Mouse (Mus musculus) intestine, embryonic 15.5 days (tissue): ENCODE results near the gene Birc5. TPM values are rescaled to one million over a fixed set of nuclear protein-coding genes. Genes with fewer than 3 reads are reported as not detected.
A peak's percentile ranks its signal among the peaks of the same experiment; 100 is the strongest.

ENCODE experiments used
- ATAC-seq: fragments of 200-750 bp; cut with Nextera tagmentation; 2 replicates; pipeline ENCODE4 v1.8.0; 2017; ENCODE audit warnings: moderate TSS enrichment, moderate library complexity
- H3K27ac ChIP-seq: fragments of 300-500 bp; sonication (generic); 2 replicates; pipeline ENCODE4 v1.5.1; 2015; ENCODE audit warnings: mild to moderate bottlenecking, inconsistent platforms
- H3K27me3 ChIP-seq: fragments of 300-500 bp; sonication (generic); replicated peaks from 2 replicates; pipeline ENCODE4 v1.6.1; 2015; ENCODE audit warnings: inconsistent platforms
- H3K36me3 ChIP-seq: fragments of 300-500 bp; sonication (generic); 2 replicates; pipeline ENCODE4 v1.6.1; 2015; ENCODE audit warnings: inconsistent platforms
- H3K4me1 ChIP-seq: fragments of 300-500 bp; sonication (generic); replicated peaks from 2 replicates; pipeline ENCODE4 v1.6.1; 2015; ENCODE audit warnings: inconsistent platforms
- H3K4me2 ChIP-seq: fragments of 300-500 bp; sonication (generic); replicated peaks from 2 replicates; pipeline ENCODE4 v1.6.1; 2015; ENCODE audit warnings: mild to moderate bottlenecking, inconsistent platforms
- H3K4me3 ChIP-seq: fragments of 300-500 bp; sonication (generic); replicated peaks from 2 replicates; pipeline ENCODE4 v1.5.1; 2015; ENCODE audit warnings: inconsistent platforms
- H3K9ac ChIP-seq: fragments of 300-500 bp; sonication (generic); 2 replicates; pipeline ENCODE4 v1.6.1; 2015; ENCODE audit warnings: inconsistent platforms
- H3K9me3 ChIP-seq: fragments of 300-500 bp; sonication (generic); 2 replicates; pipeline ENCODE4 v1.6.1; 2016; ENCODE audit warnings: inconsistent platforms
- WGBS: fragments of 180-500 bp; shearing (Covaris S2); methylation state at CpG from one replicate; pipeline ENCODE4 v1.1.7; 2015; 5-methylcytosine and 5-hydroxymethylcytosine counted together
- polyA plus RNA-seq: library from polyadenylated mRNA; unstranded; fragments of >200 nt; fragmentation: Nextera tagmentation; extraction: Ambion mirVana; gene quantifications from 2 replicates; pipeline ENCODE4 v1.2.1, GENCODE M21; 2015

Gene Birc5
- polyA plus RNA-seq, 1 experiment from 2014 or later, result 336 TPM

DNA sequence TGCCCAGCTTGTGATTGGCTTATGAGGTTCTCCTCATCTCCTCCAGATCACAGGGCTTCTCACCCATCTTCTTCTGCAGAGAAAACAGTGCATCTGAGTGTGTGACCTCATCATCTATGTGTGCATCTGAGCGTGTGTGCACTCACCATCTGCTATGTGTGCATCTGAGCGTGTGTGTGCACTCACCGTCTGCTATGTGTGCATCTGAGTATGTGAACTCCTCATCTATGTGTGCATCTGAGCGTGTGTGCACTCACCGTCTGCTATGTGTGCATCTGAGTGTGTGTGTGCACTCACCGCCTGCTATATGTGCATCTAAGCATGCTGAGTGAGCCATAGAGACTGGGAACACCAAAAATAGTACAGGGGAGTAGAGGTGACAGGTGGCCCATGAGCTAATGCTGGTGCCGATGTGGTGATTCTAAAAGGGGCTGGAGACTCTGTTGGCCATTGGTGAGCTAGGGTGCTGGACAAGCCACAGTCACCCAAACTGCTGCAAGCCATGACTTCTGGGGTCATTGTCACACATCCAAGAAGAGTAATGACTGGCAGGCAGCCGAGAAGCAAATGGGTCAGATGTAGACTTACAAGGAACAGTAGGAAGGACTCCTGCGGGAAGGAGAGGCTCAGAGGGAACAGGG, 31.4 kb downstream of the Birc5 start:
- Histone ChIP-seq H3K9ac (no peak overlapping the region), H3K27ac (no peak overlapping the region)

GRCm38 (mm10) chr11:117880977-117881358, 31.9 kb downstream of the Birc5 start:
- Histone ChIP-seq H3K4me2 (no peak overlapping the region), H3K36me3 (no peaks in the 10 kb centered on the region), H3K9me3 (no peaks in the 10 kb centered on the region), H3K27ac (peak overlapping the region; percentile 66; the same call in 1 of the 2 replicates), H3K27me3 (no peaks in the 10 kb centered on the region), H3K9ac (no peak overlapping the region), H3K4me1 (peaks cover 40% of the 10 kb centered on the region), H3K4me3 (no peak overlapping the region)
- 79% methylated on average over 6 of the region's 6 CpGs for WGBS
- ATAC-seq, result no peak

More for the DNA sequence above, 31.4 kb downstream of the Birc5 start:
- no peaks in the 10 kb centered on the region for H3K27me3 ChIP-seq
- H3K9me3 ChIP-seq, result no peaks in the 10 kb centered on the region
- H3K4me2 ChIP-seq, result no peak overlapping the region
- H3K4me3 ChIP-seq, result no peak overlapping the region
- no peaks in the 10 kb centered on the region for H3K36me3 ChIP-seq
- WGBS, result 90% methylated on average over 9 of the region's 9 CpGs
- ATAC-seq, result no peak
- peaks cover 45% of the 10 kb centered on the region for H3K4me1 ChIP-seq

GRCm38 (mm10) chr11:117881787-117882186, 32.7 kb downstream of the Birc5 start:
- Histone ChIP-seq H3K27me3 (no peaks in the 10 kb centered on the region), H3K4me2 (peak overlapping the region; percentile 9; the same call in 1 of the 2 replicates), H3K36me3 (no peaks in the 10 kb centered on the region), H3K4me1 (peaks cover 40% of the 10 kb centered on the region), H3K4me3 (no peak overlapping the region), H3K9me3 (no peaks in the 10 kb centered on the region), H3K27ac (peak overlapping the region; percentile 66), H3K9ac (no peak overlapping the region)
- ATAC-seq, result peak; percentile 37
- WGBS, result 6% methylated on average over 8 of the region's 8 CpGs

- no peak; the same call in 1 of the 2 replicates for ATAC-seq
These were observed 33.2 kb downstream of the Birc5 start for GRCm38 (mm10) chr11:117882208-117882607.

DNA sequence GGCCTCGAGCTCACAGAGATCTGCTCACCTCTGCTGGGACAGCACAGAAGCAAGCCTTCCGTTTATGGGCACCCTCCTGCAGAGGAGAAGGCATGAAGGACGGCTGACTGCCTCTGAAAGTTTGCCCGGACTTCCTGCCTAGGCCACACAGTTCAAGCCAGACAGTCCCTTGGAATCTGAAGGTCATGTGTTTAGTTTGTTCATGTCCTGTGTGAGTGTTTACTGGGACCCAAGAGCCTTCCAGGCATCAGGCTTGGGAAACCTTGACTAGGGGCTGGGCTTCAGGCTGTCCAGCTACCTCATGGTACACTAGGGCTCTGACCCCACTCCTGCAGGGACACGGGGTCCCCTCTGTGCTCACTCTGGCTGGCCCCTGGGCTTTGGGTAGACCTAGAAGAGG, 36.9 kb downstream of the Birc5 start:
- no peak overlapping the region for H3K9ac ChIP-seq
- no peak for ATAC-seq

More at GRCm38 (mm10) chr11:117882208-117882607, 33.2 kb downstream of the Birc5 start:
- no peak overlapping the region for H3K4me3 ChIP-seq
- WGBS, result 95% methylated on average over 1 of the region's 1 CpGs
- H3K27ac ChIP-seq, result peak overlapping the region; percentile 66
- H3K9me3 ChIP-seq, result no peaks in the 10 kb centered on the region
- no peaks in the 10 kb centered on the region for H3K27me3 ChIP-seq
- no peaks in the 10 kb centered on the region for H3K36me3 ChIP-seq
- H3K9ac ChIP-seq, result no peak overlapping the region
- peak overlapping the region; percentile 9; the same call in 1 of the 2 replicates for H3K4me2 ChIP-seq
- peaks cover 40% of the 10 kb centered on the region for H3K4me1 ChIP-seq

DNA sequence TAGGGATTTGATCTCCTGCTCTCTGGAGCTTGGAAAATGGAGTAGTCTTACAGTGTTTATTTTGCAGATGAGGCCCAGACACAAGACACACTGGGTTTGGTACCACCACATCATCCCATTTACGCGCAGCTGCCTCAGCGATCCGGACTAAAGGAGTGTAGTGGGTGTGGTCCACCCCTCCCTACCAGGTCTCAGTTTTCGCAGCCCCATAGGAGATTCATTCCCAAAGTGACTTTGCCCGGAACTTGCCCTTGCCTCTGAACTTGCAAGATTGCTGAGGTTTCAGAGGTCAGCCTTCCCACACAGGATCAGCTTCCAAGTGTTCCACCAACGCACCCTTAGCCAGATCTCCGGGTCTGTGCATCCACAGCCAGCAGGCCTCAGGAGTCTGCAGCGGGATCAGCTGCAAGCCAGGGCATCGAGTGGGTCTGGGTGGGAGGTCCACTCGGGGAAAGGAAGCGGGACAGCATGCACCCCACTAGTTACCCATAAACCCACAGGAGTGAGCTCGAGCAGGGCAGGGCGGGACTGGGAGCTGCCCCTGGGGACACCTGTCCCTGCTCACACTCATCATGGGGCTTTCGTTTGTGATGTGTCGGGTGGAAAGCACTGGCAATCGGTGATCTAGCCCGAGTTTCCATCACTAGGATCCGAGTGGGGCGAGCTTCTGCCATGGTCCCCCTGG, 39.3 kb downstream of the Birc5 start:
- Histone ChIP-seq H3K27ac (peak overlapping the region; percentile 49; the same call in 1 of the 2 replicates), H3K9me3 (no peaks in the 10 kb centered on the region), H3K4me3 (0 out of 2 replicates have a peak overlapping the region, but pooled peaks have one; percentile 19), H3K36me3 (no peaks in the 10 kb centered on the region), H3K27me3 (no peaks in the 10 kb centered on the region), H3K4me1 (peaks cover 42% of the 10 kb centered on the region), H3K4me2 (peak overlapping the region; percentile 62), H3K9ac (0 out of 2 replicates have a peak overlapping the region, but pooled peaks have one; percentile 37)
- ATAC-seq, result peak; percentile 25
- WGBS, result 32% methylated on average over 20 of the region's 20 CpGs

More for the DNA sequence above, 36.9 kb downstream of the Birc5 start:
- Histone ChIP-seq H3K4me3 (no peak overlapping the region), H3K4me1 (peaks cover 55% of the 10 kb centered on the region), H3K4me2 (no peak overlapping the region), H3K27ac (no peak overlapping the region), H3K27me3 (no peaks in the 10 kb centered on the region), H3K9me3 (no peaks in the 10 kb centered on the region), H3K36me3 (no peaks in the 10 kb centered on the region)
- WGBS, result 48% methylated on average over 5 of the region's 5 CpGs

- Histone ChIP-seq H3K27me3 (no peaks in the 10 kb centered on the region), H3K4me1 (peaks cover 41% of the 10 kb centered on the region)
- WGBS, result 12% methylated on average over 33 of the region's 33 CpGs
These were observed 40.1 kb downstream of the Birc5 start for GRCm38 (mm10) chr11:117888853-117889822.

DNA sequence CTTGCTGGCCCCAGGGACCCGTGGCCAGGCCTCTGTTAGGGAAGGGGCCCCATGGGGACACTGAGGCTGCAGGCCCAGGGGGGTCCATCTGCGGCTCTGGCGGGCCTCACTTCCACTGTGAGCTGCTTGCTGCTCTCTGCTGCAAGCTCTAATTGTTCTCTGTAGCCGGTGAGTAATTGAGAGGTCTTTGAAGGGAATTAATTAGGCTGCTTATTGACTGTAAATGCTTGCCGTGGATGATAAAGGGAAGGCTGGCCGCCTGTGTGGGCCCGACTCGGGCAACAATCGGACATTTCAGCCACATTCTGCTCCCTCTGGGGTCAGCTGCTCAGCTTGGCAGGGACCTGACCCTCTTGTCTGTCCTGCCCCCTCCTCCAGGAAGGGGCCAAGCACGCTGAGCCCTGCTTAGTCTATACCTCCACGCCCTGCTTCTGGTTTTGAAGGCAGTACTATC, 40.9 kb downstream of the Birc5 start:
- H3K27me3 ChIP-seq, result no peaks in the 10 kb centered on the region
- peak overlapping the region; percentile 62 for H3K4me2 ChIP-seq
- H3K9ac ChIP-seq, result peak overlapping the region; percentile 37; the same call in 1 of the 2 replicates
- H3K27ac ChIP-seq, result peak overlapping the region; percentile 49
- H3K36me3 ChIP-seq, result no peaks in the 10 kb centered on the region
- ATAC-seq, result no peak
- H3K4me3 ChIP-seq, result peak overlapping the region; percentile 6; the same call in 1 of the 2 replicates
- H3K9me3 ChIP-seq, result no peaks in the 10 kb centered on the region
- peaks cover 37% of the 10 kb centered on the region for H3K4me1 ChIP-seq
- 17% methylated on average over 11 of the region's 11 CpGs for WGBS

More at GRCm38 (mm10) chr11:117888853-117889822, 40.1 kb downstream of the Birc5 start:
- ATAC-seq, result peak; percentile 48
- H3K36me3 ChIP-seq, result no peaks in the 10 kb centered on the region
- no peaks in the 10 kb centered on the region for H3K9me3 ChIP-seq
- H3K27ac ChIP-seq, result peak overlapping the region; percentile 49
- H3K4me2 ChIP-seq, result peak overlapping the region; percentile 62
- H3K4me3 ChIP-seq, result peak overlapping the region; percentile 19; the same call in 1 of the 2 replicates
- peak overlapping the region; percentile 37 for H3K9ac ChIP-seq

- H3K4me1 ChIP-seq, result peaks cover 37% of the 10 kb centered on the region
- H3K27ac ChIP-seq, result 0 out of 2 replicates have a peak overlapping the region, but pooled peaks have one; percentile 49
- H3K9ac ChIP-seq, result peak overlapping the region; percentile 5; the same call in 1 of the 2 replicates
- 43% methylated on average over 13 of the region's 13 CpGs for WGBS
- peak overlapping the region; percentile 62 for H3K4me2 ChIP-seq
- no peaks in the 10 kb centered on the region for H3K27me3 ChIP-seq
- 0 out of 2 replicates have a peak, but pooled peaks have one; percentile 25 for ATAC-seq
- H3K9me3 ChIP-seq, result no peaks in the 10 kb centered on the region
- no peaks in the 10 kb centered on the region for H3K36me3 ChIP-seq
- H3K4me3 ChIP-seq, result no peak overlapping the region
These were observed 41.6 kb downstream of the Birc5 start for GRCm38 (mm10) chr11:117890519-117891282.

DNA sequence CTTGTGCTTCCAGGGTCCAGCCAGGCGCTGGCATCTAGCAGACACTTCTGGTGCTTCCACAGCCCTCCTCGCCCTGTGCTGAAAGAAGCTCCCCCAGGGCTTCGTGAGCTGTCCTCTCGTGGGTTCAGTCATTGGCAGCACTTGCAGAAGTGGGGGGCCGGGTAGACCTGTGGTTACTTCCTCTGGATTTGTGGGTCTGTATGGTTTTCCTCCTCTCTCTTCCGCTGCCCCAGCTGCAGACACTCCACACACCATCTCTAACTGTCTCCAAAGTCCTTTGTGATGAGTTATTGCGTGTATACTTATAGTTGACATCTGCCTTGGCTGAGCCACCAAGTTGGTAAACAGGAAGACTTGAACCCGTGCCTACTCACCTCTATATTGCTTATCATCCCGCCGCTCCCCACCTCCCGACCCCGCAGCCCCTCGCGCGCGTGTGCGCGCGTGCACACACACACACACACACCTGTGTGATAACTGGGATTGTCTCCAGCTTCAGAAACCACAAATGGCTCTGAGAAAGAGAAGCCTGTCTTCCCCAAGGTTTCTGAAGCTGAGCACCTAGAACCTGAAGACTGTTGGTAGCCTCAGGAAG, 42.6 kb downstream of the Birc5 start:
- H3K36me3 ChIP-seq, result no peaks in the 10 kb centered on the region
- no peak for ATAC-seq
- WGBS, result 83% methylated on average over 19 of the region's 19 CpGs
- no peak overlapping the region for H3K4me3 ChIP-seq
- H3K27ac ChIP-seq, result no peak overlapping the region
- H3K4me1 ChIP-seq, result peaks cover 37% of the 10 kb centered on the region
- no peaks in the 10 kb centered on the region for H3K27me3 ChIP-seq
- no peaks in the 10 kb centered on the region for H3K9me3 ChIP-seq
- no peak overlapping the region for H3K9ac ChIP-seq
- H3K4me2 ChIP-seq, result no peak overlapping the region

- Histone ChIP-seq H3K36me3 (no peaks in the 10 kb centered on the region), H3K9me3 (no peaks in the 10 kb centered on the region)
- 47% methylated on average over 6 of the region's 6 CpGs for WGBS
These were observed 43.1 kb downstream of the Birc5 start for GRCm38 (mm10) chr11:117892199-117892598.

More at GRCm38 (mm10) chr11:117892199-117892598, 43.1 kb downstream of the Birc5 start:
- Histone ChIP-seq H3K9ac (no peak overlapping the region), H3K4me1 (peaks cover 37% of the 10 kb centered on the region), H3K4me3 (no peak overlapping the region), H3K4me2 (no peak overlapping the region), H3K27ac (no peak overlapping the region), H3K27me3 (no peaks in the 10 kb centered on the region)
- ATAC-seq, result no peak
